Mouse (Mus musculus) embryonic facial prominence, embryonic 13.5 days (tissue): ENCODE results near the gene Psmc1. TPM values are rescaled to one million over a fixed set of nuclear protein-coding genes. Genes with fewer than 3 reads are reported as not detected.

Experiments used
- ATAC-seq: fragments of 200-750 bp; cut with Nextera tagmentation; 2 replicates; pipeline ENCODE4 v1.8.0; 2017; ENCODE audit warnings: low read depth; ENCODE audit not compliant: insufficient number of reproducible peaks, insufficient read depth, low FRiP score, low TSS enrichment
- H3K27ac ChIP-seq: fragments of 300-500 bp; sonication (generic); 2 replicates; pipeline ENCODE4 v1.5.1; 2015; ENCODE audit warnings: moderate library complexity, mild to moderate bottlenecking, inconsistent platforms
- H3K27me3 ChIP-seq: fragments of 300-500 bp; sonication (generic); 2 replicates; pipeline ENCODE4 v1.6.1; 2015; ENCODE audit warnings: mild to moderate bottlenecking, inconsistent platforms
- H3K36me3 ChIP-seq: fragments of 300-500 bp; sonication (generic); 2 replicates; pipeline ENCODE4 v1.6.1; 2015; ENCODE audit warnings: mild to moderate bottlenecking, inconsistent platforms
- H3K4me1 ChIP-seq: fragments of 300-500 bp; sonication (generic); 2 replicates; pipeline ENCODE4 v1.6.1; 2015; ENCODE audit warnings: inconsistent platforms
- H3K4me2 ChIP-seq: fragments of 300-500 bp; sonication (generic); 2 replicates; pipeline ENCODE4 v1.6.1; 2015; ENCODE audit warnings: moderate library complexity, mild to moderate bottlenecking, inconsistent platforms
- H3K4me3 ChIP-seq: fragments of 300-500 bp; sonication (generic); 2 replicates; pipeline ENCODE4 v1.5.1; 2015; ENCODE audit warnings: mild to moderate bottlenecking, inconsistent platforms
- H3K9ac ChIP-seq: fragments of 300-500 bp; sonication (generic); 2 replicates; pipeline ENCODE4 v1.6.1; 2015; ENCODE audit warnings: mild to moderate bottlenecking, inconsistent platforms
- H3K9me3 ChIP-seq: fragments of 300-500 bp; sonication (generic); 2 replicates; pipeline ENCODE4 v1.6.1; 2016; ENCODE audit warnings: inconsistent platforms
- WGBS: fragments of 180-500 bp; shearing (Covaris S2); methylation state at CpG from one replicate; pipeline ENCODE4 v1.1.7; 2015; ENCODE audit warnings: mixed read lengths; 5-methylcytosine and 5-hydroxymethylcytosine counted together
- polyA plus RNA-seq: library from polyadenylated mRNA; unstranded; fragments of >200 nt; fragmentation: Nextera tagmentation; extraction: Ambion mirVana; gene quantifications from 2 replicates; pipeline ENCODE4 v1.2.1, GENCODE M21; 2015

The Psmc1 gene
- polyA plus RNA-seq, result 256 and 280 TPM in 2 replicates

DNA sequence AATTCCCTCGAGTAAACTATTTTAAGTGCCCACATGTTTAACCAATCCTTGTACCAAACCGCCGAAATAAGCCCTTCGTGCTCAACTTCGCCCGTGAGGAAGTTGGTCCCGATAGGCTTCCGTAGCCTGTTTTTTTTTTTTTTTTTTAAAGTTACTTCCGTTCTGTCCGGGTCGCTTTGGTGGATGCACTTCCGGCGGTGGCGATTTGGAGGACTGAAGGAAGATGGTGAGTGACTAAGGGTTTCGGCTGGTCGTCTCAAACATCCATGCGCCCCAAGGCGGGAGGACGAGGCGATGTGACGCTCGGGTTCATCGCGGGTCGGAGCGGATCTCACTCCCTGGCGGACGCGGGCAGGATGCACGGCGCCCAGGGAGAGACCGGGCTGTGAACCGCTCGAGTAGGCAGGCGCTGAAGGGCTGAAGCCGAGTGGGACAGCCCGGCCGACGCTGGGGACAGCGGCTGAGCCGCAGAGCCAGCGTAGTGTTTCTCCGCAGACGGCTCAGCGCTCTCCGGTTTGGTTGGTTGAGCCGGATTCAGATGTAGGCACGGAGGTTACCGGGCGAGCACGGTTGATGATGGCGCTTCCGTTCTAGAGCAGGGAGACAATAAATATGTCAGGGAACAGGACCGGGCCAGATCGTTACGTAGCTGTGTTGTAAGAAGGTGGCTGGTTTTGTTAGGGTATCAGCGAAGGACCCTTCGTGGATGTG, at the start of gene Psmc1:
Gene Psmc1, plus strand, starts transcription at position 169 of the 711 bp plus-strand sequence.
- Histone ChIP-seq H3K36me3 (peaks cover 32% of the 10 kb centered on the region), H3K27ac (peak within 1 kb of the TSS; percentile 89), H3K9me3 (no peaks in the 10 kb centered on the region), H3K27me3 (no peaks in the 10 kb centered on the region), H3K9ac (peak within 1 kb of the TSS; percentile 98), H3K4me2 (peak within 1 kb of the TSS; percentile 92), H3K4me1 (peaks cover 18% of the 10 kb centered on the region), H3K4me3 (peak within 1 kb of the TSS; percentile 99)
- under 1% methylated on average over 58 of the region's 58 CpGs for WGBS
- ATAC-seq, result peak; percentile 54; the same call in 1 of the 2 replicates

DNA sequence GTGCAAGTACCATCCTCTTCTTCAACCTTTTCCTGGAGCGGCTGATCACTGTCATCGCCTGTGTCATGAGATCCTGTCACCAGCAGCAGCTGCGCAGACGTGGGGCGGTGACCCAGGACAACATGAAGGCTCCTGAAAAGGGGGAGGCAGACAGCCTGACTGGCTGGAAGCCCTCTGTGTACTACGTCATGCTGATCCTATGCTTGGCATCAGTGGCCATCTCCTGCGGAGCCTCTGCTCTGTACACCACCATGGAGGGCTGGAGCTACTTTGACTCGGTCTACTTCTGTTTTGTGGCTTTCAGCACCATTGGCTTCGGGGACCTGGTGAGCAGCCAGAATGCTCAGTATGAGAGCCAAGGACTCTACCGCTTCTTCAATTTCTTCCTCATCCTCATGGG, 48.9 kb upstream of the Psmc1 start:
- no peaks in the 10 kb centered on the region for H3K9me3 ChIP-seq
- no peak for ATAC-seq
- no peak overlapping the region for H3K4me2 ChIP-seq
- no peak overlapping the region for H3K27ac ChIP-seq
- no peak overlapping the region for H3K4me3 ChIP-seq
- no peak overlapping the region for H3K9ac ChIP-seq
- no peaks in the 10 kb centered on the region for H3K4me1 ChIP-seq
- H3K36me3 ChIP-seq, result no peaks in the 10 kb centered on the region
- 91% methylated on average over 10 of the region's 10 CpGs for WGBS
- no peaks in the 10 kb centered on the region for H3K27me3 ChIP-seq

DNA sequence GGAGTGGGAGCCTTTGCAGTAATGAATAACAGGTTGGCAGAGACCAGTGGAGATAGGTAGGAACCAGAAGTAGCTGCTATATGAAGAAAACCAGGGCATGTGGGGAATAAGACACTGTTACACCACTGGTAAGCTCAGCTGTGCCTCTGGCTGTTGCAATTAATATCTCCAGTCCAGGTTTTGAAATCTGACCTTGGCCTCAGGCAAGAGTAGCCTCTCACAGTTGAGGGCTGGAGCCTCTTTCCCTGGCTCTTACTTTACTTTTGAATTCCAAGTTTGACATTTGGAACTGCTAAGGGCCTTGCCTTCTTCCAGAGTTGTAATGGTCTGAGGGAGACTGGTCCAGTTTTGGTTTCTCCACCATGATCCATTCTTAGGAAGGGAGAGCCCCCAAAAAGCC, 48.1 kb upstream of the Psmc1 start:
- H3K9me3 ChIP-seq, result no peaks in the 10 kb centered on the region
- no peaks in the 10 kb centered on the region for H3K36me3 ChIP-seq
- no peak overlapping the region for H3K4me2 ChIP-seq
- H3K4me1 ChIP-seq, result no peaks in the 10 kb centered on the region
- H3K4me3 ChIP-seq, result no peak overlapping the region
- H3K9ac ChIP-seq, result no peak overlapping the region
- H3K27me3 ChIP-seq, result no peaks in the 10 kb centered on the region
- H3K27ac ChIP-seq, result no peak overlapping the region
- ATAC-seq, result no peak

DNA sequence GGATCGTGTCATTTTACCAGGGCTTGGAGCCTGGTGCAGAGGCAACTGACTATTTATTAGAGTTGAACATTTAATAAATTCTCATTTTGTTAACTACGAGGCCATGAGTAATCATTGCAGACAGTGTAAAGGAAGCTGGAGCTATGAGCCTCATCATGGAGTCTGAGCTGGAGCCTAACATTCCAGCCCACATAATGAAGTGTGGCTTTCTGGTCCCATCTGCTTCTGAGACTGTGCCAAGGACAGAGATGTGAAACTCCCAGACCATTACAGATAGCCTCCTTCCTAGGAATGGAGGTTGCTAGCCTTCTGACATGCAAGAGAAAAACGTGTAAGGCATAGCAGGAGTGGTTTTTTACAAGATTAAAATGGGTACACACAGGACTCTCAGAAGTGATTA, 47.4 kb upstream of the Psmc1 start:
- H3K27ac ChIP-seq, result no peak overlapping the region
- no peaks in the 10 kb centered on the region for H3K9me3 ChIP-seq
- no peak overlapping the region for H3K9ac ChIP-seq
- WGBS, result 76% methylated on average over 3 of the region's 3 CpGs
- H3K4me3 ChIP-seq, result no peak overlapping the region
- no peaks in the 10 kb centered on the region for H3K36me3 ChIP-seq
- no peak overlapping the region for H3K4me2 ChIP-seq
- no peak for ATAC-seq
- H3K27me3 ChIP-seq, result no peaks in the 10 kb centered on the region
- H3K4me1 ChIP-seq, result no peaks in the 10 kb centered on the region

DNA sequence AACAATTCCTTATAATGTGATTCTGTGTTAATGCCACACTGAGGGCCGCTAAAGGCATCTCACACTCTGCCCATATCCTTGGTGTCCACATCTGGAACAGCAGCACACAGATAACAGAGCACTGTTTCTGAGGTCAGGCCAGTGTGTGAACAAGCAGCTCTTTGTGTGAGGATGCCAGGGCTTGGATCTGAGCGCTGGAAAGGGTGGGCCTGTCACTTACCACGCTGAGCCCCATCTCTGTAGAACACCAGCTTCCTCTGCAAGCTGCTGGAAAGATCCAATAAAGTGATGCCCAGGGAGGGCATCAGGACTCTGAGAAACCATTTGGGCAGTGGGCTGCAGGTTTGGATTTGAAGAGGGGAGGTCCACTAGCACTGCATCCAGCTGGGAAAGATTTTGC, 44.8 kb upstream of the Psmc1 start:
- Histone ChIP-seq H3K4me1 (no peaks in the 10 kb centered on the region), H3K9me3 (no peaks in the 10 kb centered on the region), H3K27me3 (no peaks in the 10 kb centered on the region), H3K36me3 (no peaks in the 10 kb centered on the region), H3K4me2 (no peak overlapping the region), H3K27ac (no peak overlapping the region), H3K4me3 (no peak overlapping the region), H3K9ac (no peak overlapping the region)
- 44% methylated on average over 3 of the region's 3 CpGs for WGBS
- no peak for ATAC-seq

DNA sequence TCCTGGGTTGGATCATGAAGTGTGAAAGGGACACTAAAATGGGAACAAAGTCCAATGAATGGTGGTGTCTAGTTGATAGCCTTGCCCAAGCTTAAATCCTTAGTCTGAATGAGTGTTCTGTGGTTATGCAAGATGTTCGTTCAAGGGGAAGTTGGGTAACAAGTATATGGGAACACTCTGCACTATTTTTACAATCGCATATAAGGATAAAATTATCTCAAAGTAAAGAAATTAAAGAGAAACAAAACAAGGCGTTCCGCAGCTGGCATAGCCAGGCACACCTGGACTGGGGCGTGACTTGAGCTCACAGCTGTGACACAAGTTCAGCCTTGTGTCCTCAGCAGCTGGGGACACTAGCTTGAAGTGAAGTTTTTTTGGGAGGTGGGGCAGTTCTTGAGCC, 42.5 kb upstream of the Psmc1 start:
- Histone ChIP-seq H3K9me3 (no peaks in the 10 kb centered on the region), H3K9ac (no peak overlapping the region), H3K27ac (no peak overlapping the region), H3K36me3 (no peaks in the 10 kb centered on the region), H3K4me2 (no peak overlapping the region), H3K4me1 (no peaks in the 10 kb centered on the region), H3K4me3 (no peak overlapping the region), H3K27me3 (no peaks in the 10 kb centered on the region)
- 87% methylated on average over 5 of the region's 5 CpGs for WGBS
- ATAC-seq, result no peak

DNA sequence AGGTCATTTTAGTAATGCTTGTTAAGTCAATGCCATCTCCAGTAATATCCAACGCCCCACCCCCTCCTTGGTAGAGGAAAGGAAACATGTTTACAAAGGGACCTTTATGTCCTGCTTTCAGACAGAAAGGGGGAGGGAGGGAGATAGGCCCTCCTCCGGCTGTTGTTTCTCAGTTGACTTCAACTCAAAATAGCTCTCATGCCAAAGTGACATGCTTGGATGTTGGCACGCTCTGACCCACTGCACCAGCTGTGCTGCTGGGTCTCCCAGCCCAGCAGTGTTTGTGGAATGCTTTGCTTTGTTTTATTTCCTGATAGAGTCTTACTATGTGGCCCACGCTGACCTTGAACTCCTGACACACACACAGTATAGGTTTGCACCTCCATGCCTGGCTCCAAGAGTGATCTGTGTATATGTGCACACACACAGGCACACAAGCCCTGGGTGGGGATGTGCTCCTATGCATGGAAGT, 36.7 kb upstream of the Psmc1 start:
- 44% methylated on average over 4 of the region's 4 CpGs for WGBS
- 0 out of 2 replicates have a peak, but pooled peaks have one; percentile 52 for ATAC-seq
- H3K27ac ChIP-seq, result no peak overlapping the region
- H3K4me1 ChIP-seq, result no peaks in the 10 kb centered on the region
- no peaks in the 10 kb centered on the region for H3K36me3 ChIP-seq
- H3K4me3 ChIP-seq, result no peak overlapping the region
- no peaks in the 10 kb centered on the region for H3K27me3 ChIP-seq
- no peak overlapping the region for H3K4me2 ChIP-seq
- no peak overlapping the region for H3K9ac ChIP-seq
- no peaks in the 10 kb centered on the region for H3K9me3 ChIP-seq

DNA sequence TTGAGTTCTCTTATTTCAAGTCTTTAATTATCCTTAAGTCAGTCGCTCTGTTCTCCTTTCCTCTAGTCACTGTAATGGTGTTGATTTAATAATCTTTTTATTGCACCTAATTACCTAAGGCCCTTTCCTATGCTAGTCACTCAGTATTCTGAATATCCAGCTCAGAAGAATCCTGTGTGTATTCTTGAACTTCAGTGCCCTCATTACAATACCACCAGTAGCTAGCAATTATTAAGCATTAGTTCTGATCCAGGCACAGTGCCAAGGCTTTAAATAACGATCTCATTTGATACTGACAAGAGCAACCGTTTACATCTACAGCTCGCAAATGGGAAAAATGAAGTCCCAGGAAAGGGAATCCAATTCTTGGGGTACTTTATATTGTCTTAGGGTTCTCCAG, 34.2 kb upstream of the Psmc1 start:
- no peaks in the 10 kb centered on the region for H3K27me3 ChIP-seq
- H3K36me3 ChIP-seq, result no peaks in the 10 kb centered on the region
- no peak overlapping the region for H3K4me2 ChIP-seq
- WGBS, result 73% methylated on average over 4 of the region's 4 CpGs
- H3K4me1 ChIP-seq, result no peaks in the 10 kb centered on the region
- ATAC-seq, result no peak
- no peak overlapping the region for H3K4me3 ChIP-seq
- no peak overlapping the region for H3K27ac ChIP-seq
- no peaks in the 10 kb centered on the region for H3K9me3 ChIP-seq
- no peak overlapping the region for H3K9ac ChIP-seq

DNA sequence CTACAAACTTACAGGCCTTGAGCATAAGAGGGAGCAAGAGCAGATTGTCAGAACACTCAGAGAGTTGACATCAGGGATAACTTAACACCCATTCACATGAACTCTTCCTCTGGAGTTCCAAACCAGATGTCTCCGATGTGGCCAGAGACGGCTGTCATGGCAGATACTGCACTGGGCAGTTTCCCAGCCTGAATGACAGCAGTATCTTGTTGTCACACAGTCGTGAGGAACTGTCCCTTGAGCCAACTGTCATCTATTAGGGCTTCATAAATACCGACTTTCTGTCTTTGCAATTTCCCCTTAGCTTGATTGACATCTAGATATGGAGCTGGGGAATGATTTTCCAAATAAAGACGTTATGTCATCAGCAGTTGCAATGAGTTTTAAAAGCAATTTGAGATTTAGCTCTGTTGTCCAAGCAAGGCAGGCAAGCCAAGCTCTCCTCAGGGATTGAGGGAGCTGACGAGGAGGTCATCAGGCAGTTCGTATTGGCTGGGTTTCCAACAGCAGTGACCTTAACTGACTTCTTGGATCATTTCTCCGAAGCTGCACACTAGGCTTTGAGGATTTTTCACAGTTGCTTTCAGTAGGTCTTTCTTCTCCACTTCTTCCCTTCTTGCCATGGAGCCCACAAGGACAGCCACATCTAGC, 30.2 kb upstream of the Psmc1 start:
- Histone ChIP-seq H3K9me3 (no peaks in the 10 kb centered on the region), H3K27me3 (no peaks in the 10 kb centered on the region), H3K4me2 (no peak overlapping the region), H3K9ac (no peak overlapping the region), H3K36me3 (no peaks in the 10 kb centered on the region), H3K4me1 (peaks cover 3% of the 10 kb centered on the region; the same call in 1 of the 2 replicates), H3K4me3 (no peak overlapping the region), H3K27ac (no peak overlapping the region)
- no peak for ATAC-seq
- 71% methylated on average over 8 of the region's 8 CpGs for WGBS

DNA sequence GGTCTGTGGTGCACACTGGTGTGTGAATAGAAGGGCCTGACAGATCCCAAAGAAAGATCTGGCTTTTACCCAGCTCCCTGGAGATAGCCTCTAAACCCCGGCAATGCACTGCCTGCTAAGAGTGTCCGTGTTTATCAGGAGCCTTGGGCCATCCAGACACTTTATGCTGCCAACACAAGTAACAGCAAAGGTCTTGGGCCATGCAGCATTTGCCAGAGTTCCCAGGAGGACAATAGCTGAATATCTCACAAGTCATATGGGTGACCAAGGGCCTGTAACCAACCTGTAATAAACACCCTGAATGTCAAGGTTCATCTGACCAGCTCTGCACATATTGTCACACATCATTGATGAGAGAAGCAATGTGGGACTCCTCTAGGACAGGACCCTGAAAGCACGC, 21.9 kb upstream of the Psmc1 start:
- 86% methylated on average over 3 of the region's 3 CpGs for WGBS
- Histone ChIP-seq H3K27ac (no peak overlapping the region), H3K4me3 (no peak overlapping the region), H3K27me3 (no peaks in the 10 kb centered on the region), H3K9me3 (no peaks in the 10 kb centered on the region), H3K4me2 (no peak overlapping the region), H3K4me1 (peaks cover 7% of the 10 kb centered on the region; the same call in 1 of the 2 replicates), H3K9ac (no peak overlapping the region), H3K36me3 (no peaks in the 10 kb centered on the region)
- 0 out of 2 replicates have a peak, but pooled peaks have one; percentile 20 for ATAC-seq

DNA sequence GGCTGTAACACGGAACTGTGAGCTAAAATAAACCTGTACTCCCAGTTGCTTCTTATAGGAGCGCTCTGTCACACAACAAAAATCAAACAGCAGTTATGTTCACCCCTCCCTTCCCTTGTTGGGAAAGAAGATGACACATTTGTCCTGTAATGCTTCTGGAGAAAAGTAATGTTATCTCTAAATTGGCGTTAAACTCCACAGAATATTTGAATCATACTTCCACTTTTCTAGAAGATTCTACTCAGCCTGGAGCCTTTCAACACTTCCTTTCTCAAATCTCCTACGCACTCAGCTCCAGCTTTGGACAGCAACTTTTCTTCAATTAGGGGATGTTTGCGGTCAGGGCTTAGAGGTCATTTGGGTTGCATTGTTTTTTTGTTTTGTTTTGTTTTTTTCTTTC, 20.7 kb upstream of the Psmc1 start:
- ATAC-seq, result no peak
- WGBS, result 85% methylated on average over 5 of the region's 5 CpGs

DNA sequence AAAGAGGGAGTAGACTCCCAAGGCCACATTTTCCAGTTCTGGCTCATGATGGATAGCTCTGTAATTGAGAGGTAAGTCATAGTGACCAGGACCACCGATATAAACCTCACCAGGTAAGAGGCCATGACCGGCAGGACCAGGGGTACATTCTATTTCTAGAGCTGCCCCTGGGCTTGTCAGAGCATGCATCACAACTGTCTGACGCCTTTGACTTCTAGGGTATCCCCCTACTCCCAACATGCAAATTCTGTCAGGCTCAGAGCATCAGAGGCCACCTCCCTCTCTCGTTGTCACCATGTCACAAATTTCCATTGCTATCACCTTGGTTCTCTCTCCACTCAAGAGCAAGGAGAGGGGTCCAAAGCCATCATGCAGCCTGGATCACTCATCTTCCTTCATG, 19.2 kb upstream of the Psmc1 start:
- Histone ChIP-seq H3K4me3 (no peak overlapping the region), H3K9me3 (no peaks in the 10 kb centered on the region), H3K27ac (no peak overlapping the region), H3K36me3 (no peaks in the 10 kb centered on the region), H3K27me3 (no peaks in the 10 kb centered on the region), H3K4me2 (no peak overlapping the region), H3K4me1 (peaks cover 9% of the 10 kb centered on the region; the same call in 1 of the 2 replicates), H3K9ac (no peak overlapping the region)
- 90% methylated on average over 4 of the region's 4 CpGs for WGBS
- ATAC-seq, result no peak

More for the DNA sequence above, 20.7 kb upstream of the Psmc1 start:
- H3K4me3 ChIP-seq, result no peak overlapping the region
- H3K9ac ChIP-seq, result no peak overlapping the region
- no peak overlapping the region for H3K27ac ChIP-seq
- no peaks in the 10 kb centered on the region for H3K9me3 ChIP-seq
- peaks cover 9% of the 10 kb centered on the region; the same call in 1 of the 2 replicates for H3K4me1 ChIP-seq
- H3K4me2 ChIP-seq, result no peak overlapping the region
- no peaks in the 10 kb centered on the region for H3K36me3 ChIP-seq
- no peaks in the 10 kb centered on the region for H3K27me3 ChIP-seq
